Mouse (Mus musculus): Measurements from ENCODE around the gene Rps27a. TPM values are rescaled to one million over a fixed set of nuclear protein-coding genes. Genes with fewer than 3 reads are reported as not detected.
"Not testable (repeated sequence)": the region's sequence is repeated elsewhere in the genome, so short reads cannot be mapped to it uniquely, and the experiment has no call there.

Gene Rps27a
- 100 to 1,000 TPM; 465 to 510 TPM for total RNA-seq (2021)
- long read RNA-seq, experiment 1, transcript Rps27a-201 (5 exons, 637 nt): minor isoform, 19 of 121 reads
- long read RNA-seq, experiment 1, transcript Rps27a-202 (6 exons, 791 nt): major isoform, 86 of 121 reads
- long read RNA-seq, experiment 1, partial matches to known transcripts: 1 of 121 reads
- long read RNA-seq, experiment 1, other reads (novel, unspliced or antisense): 15 of 121 reads
- long read RNA-seq, experiment 2, transcript Rps27a-201 (5 exons, 637 nt): minor isoform, 14 of 140 reads
- long read RNA-seq, experiment 2, transcript Rps27a-202 (6 exons, 791 nt): major isoform, 112 of 140 reads
- long read RNA-seq, experiment 2, partial matches to known transcripts: 1 of 140 reads
- long read RNA-seq, experiment 2, other reads (novel, unspliced or antisense): 12 of 140 reads

DNA sequence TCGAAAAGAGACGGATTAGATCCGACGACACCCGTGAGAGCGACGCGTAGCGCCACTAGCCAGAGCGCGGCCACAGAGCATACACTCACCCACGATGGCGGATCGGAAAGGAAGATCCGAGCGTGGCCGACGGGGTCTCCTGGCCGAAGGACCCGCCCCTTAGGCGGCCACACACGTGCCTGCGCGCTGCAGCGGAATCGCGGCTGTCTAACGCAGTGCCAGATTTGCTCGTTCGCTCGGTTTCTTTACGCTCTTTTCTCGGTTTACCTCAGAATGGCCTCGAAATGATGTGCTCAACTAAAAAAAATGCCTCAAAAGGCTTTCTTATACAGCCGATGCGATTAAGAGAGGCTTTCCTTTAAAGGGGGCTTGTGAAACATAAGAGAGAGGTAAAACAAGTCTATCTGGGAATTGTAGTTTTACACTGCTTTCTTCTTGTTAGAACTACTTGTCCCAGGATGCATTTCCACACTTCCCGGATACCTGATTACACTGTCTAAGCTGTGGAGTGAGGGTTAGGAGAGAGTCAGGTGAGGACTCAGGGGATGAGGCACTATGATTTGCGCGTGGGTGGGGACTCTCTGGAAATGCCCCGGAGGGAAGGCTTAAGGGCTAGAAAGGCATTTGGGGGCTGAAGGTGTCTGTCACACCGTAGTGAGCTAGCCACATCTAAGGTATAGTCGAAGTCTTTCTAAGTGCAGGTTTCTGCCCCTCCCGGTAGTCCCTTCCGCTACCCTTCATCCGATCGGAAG lies at the start of gene Rps27a, which contains the start of gene Clhc1:
TSS of gene Rps27a (minus strand) at position 358 of the 752 bp plus-strand sequence.
TSS of gene Clhc1 (plus strand) at position 199 of the 752 bp plus-strand sequence.
- intact Hi-C loops (cut with DNase I): loop anchor here (2.0 to 5.0 kb wide), 3 partner anchors 21 to 176 kb away; partner anchors contain the start of genes Ccdc88a, Mtif2 and Rtn4
- peak; percentile 97 to 98 for DNase-seq

DNA sequence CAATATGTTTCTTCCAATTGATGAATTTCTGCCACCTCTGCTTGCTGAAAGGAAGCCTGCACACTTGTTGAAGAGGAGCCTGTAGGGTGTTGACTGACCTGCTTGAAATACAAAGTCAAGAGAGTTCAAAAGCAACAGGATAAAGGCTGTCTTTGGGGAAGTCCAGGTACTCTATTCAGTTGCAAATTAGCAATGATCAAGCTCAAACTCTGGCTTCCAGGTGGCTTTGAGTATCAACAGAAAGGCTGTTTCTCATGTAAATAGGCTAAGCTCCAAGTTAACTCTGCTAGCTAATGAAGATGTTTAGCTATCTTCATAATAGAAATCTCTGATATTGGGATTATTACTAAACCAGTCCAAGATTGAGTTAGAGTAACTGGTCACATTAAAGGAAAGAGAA lies 49.2 kb upstream of the Rps27a start:
- no peak for DNase-seq
- intact Hi-C loops (cut with DNase I): no loop called here

DNA sequence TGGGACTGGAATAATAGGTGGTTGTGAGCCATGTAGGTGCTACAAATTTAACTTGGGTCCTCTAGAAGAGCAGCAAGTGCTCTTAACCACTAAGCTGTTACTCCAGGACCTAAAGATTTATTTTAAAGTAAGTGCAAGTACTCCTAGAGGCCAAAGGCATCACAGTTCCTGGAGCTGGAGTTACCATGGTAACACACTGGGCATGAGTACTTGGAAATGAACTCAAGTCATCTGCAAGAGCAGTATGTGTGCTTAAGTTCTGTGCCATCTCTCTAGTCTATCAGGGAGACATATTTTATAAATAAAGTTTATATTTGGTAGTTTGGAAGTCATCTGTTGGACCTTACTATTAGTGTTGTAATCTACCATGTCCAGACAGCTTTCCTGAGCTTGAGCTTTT lies 47.3 kb upstream of the Rps27a start:
- intact Hi-C loops (cut with DNase I): no loop called here
- no peak for DNase-seq

DNA sequence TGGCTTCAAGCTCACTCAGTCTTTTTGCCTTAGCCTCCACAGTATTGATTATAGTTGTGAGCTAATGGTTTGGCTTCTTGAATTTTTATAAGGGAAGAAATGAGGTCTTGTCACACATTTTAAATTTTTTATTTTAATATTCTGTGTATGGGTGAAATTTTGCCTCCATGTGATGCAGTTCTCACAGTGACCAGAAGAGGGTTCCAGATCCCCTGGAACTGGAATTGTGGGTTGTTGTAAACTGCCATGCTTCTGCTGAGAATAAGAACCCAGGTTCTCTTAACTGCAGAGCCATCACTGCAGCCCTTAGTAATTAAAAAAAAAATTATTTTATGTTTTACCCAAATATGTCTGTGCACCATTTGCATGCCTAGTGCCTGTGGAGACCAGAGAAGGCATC lies 31.7 kb upstream of the Rps27a start:
- intact Hi-C loops (cut with DNase I): no loop called here

DNA sequence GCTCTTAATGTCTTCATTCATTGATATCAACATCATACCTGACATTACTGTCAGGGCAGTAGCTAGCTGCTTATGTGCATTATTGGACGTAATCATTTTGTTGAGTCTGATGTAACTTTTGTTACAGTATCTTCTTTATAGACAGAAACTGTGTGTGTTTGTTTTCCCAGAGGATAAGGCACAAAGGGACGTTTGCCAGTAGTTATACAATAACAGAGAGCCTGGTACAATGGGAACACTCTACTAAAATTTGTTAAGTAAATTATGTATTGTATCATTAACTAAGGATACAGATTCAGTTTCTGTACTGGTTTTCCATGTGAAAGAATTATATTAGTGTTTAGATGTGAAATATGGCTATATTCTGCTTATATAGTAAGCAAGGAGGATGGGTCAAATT lies 24.7 kb upstream of the Rps27a start:
- no peak for DNase-seq
- intact Hi-C loops (cut with DNase I): no loop called here

More for the DNA sequence above, 31.7 kb upstream of the Rps27a start:
- DNase-seq: peak in 1 of 2 experiments; percentile 12

DNA sequence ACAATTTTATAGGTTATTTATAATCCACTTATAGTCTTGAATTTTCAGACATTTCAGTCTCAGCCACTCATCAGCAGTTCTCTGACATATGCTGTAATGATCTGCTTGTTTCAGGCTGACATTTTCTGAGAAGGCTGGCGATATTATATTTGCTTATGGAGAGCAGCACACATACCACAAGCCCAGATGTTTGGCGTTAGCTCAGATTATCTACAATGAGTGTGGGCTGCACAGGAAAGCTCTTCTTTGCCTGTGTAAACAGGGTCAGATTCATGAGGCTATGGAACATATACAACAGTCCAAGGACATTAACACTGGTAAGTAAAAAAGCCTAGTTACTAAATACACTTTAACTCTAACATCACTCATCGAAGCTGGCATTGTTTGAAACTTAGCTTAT lies 23.6 kb upstream of the Rps27a start:
- intact Hi-C loops (cut with DNase I): no loop called here
- no peak for DNase-seq

DNA sequence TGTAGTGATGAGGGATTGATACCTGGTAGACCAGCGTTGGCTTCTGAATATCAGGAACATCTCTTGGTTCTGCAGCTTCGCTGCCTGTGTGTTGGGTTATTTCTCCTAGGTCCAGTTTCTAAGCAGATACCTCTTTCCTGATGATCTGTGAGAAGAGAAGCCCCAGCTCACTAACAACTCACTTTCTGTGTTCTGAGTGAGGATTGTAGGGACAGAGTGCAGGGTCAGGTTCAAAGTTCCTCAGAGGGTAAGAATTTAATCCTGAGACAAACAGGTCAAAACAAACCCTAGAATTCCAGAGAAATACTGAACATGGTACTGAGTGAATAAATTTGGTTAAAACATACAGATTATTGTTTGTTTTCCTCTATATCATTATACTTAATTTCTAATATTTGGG lies 15.5 kb upstream of the Rps27a start:
- intact Hi-C loops (cut with DNase I): no loop called here

DNA sequence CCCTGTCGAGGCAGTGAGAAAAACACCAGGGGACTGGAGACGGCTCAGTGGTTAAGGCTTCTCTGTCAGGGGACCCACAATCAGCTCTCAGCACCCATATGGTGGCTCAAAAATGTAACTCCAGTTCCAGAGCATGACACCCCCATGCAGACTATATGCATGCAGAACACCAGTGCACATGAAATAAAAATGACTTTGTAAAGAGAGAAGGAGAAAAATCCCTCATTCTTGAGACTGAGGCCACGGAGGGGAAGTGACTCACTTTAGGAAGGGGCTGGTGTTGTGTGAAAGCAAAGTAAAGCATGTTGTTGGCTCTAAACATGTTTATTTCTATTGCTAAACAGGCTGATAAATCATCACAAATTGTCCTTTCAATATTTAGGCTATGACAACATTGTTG lies 13.1 kb upstream of the Rps27a start:
- intact Hi-C loops (cut with DNase I): no loop called here

More for the DNA sequence above, 15.5 kb upstream of the Rps27a start:
- DNase-seq: no peak

DNA sequence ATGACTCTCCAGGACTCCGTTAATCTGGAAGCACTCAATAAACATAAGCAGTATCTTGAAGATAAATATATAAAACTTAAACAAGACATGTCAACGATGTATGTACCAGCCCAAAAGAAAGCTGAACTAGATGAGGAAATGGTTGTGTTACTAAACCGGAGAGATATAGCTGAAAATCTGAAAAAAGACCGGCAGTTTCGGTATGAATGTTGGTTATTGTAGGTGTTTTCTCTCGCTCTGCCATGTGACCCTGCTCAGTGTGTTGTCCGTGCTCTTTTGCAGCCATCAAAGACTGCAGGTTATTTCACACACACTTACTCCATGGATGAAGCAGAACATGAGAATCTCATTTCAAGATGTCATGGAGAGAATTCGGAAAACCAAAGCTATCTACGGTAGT lies 12.5 kb upstream of the Rps27a start:
- no peak for DNase-seq
- intact Hi-C loops (cut with DNase I): no loop called here

More for the DNA sequence above, 13.1 kb upstream of the Rps27a start:
- no peak for DNase-seq

DNA sequence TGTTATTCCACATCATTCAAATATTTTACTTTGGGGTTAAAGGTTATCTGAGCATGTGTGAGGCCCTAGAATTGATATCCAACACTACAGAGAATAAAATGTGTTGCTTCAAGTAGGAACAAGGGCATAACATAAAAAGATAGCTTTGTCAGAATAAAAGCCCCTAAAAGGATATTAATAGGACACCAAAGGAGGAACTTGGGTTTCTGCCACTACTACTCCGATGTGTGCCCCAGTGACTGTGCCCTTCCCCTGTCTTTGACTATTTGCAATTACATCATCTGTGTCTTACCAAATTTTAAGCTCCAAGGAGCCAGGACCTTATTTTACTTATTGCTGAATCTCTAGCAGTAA lies 1.5 kb upstream of the Rps27a start:
- intact Hi-C loops (cut with DNase I): loop anchor here (5.0 kb wide), 1 partner anchor 177 kb away; the partner anchor contains the start of gene Ccdc88a
- DNase-seq: no peak

DNA sequence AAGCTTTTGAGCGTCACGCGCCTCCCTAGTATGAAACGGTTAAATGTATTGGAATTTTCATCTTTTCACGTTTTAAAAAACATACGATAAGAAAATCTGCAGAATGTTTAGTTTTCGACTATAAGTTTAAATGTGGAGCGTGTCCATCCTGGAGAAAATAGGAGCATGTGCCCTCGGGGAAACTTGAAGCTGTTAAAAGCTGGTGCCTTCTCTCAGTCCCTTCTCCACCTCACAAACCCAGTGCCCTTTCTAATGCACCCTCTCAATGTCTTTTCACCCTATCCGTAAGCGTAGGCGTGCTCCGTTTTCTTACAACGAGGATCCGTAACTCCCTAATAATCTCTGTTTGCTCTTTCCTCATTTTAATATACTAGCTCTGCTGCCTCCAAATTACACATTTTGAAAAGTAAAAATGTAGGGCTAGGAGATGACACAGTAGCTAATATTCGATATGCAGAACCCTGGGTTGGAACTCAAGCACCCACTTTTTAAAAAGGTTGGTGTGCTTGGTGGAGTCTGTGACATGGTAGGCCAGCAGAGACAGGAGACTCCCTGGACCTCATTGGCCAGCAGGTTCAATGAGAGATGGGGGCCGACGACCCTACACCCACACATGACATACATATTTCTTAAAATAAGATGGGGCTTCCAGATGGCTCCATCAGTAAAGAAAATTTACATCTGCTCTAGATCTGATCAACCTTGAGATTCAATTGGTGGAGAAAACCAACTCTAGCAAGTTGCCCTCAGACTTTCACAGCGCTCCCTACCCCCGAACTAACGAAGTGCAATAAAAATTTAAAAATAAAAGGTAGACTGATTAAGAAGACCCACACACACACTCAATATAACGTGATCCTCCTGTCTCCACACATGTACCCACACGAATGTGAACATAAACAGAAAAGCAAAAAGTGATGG lies 855 bp upstream of the Rps27a start:
- intact Hi-C loops (cut with DNase I): loop anchor here (5.0 kb wide), 1 partner anchor 176 kb away; the partner anchor contains the start of gene Ccdc88a
- DNase-seq: no peak

DNA sequence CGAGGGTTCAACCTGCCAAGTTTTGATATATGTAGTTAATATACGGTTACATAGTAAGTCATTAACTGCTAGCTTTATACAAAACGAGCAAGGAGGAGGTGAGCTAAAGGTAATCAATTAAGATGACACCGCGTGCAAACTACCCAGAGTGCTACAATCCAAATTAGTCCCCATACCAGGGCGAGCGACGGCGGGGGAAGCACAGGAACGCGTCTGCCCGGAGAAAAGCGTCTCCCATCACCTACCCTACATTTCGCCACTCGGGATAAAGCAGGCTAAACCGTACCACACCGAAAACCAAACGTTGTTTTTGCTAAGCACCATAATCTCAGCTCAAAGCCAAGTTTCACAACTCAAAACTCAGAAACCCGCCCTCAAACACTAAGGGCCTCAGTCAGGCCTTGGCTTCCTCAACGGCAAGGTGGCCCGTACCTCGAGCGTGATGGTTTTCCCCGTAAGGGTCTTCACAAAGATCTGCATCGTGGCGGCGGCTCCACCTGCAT lies 609 bp downstream of the Rps27a start:
- intact Hi-C loops (cut with DNase I): loop anchor here (2.0 to 5.0 kb wide), 3 partner anchors 20 to 175 kb away; partner anchors contain the start of genes Ccdc88a, Mtif2 and Rtn4
- no peak for DNase-seq

DNA sequence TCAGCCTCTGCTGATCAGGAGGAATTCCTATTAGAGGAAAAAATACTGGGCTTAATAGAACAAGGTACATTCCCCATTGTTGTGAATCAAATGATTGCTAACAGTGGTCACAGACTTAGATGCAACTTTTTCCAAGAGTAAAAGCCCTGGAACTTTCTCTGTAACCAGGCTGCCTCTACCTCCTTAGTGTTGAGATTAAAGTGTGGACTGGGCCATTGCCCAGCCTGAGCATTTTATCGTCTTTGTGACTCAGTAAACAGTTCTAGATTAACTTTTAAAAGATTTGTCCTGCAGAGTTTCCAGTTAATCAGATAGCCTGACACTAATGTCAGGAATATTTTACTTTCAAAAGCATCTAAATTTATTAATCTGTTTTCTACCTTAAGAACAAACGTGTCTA lies 1.1 kb downstream of the Rps27a start:
- intact Hi-C loops (cut with DNase I): loop anchor here (2.0 to 5.0 kb wide), 3 partner anchors 20 to 174 kb away; partner anchors contain the start of genes Ccdc88a, Mtif2 and Rtn4
- no peak for DNase-seq

DNA sequence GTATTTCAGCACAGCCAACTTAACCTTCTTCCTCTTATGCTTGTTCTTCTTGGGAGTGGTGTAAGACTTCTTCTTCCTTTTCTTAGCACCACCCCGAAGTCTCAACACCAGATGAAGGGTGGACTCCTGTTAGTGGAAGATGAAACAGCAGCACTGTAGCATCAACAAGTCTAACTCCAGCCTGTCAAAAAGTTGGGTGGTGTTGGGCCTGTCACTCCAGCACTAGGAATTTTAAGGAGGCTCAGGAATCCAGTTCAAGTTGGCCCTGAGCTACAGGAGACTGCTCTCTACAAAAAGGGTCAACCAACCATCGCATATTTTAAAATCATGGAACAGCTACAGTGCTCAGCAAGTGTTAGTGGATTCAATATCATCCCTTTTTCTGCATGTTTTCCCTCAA lies 1.6 kb downstream of the Rps27a start:
- intact Hi-C loops (cut with DNase I): loop anchor here (2.0 to 5.0 kb wide), 3 partner anchors 19 to 174 kb away; partner anchors contain the start of genes Ccdc88a, Mtif2 and Rtn4

DNA sequence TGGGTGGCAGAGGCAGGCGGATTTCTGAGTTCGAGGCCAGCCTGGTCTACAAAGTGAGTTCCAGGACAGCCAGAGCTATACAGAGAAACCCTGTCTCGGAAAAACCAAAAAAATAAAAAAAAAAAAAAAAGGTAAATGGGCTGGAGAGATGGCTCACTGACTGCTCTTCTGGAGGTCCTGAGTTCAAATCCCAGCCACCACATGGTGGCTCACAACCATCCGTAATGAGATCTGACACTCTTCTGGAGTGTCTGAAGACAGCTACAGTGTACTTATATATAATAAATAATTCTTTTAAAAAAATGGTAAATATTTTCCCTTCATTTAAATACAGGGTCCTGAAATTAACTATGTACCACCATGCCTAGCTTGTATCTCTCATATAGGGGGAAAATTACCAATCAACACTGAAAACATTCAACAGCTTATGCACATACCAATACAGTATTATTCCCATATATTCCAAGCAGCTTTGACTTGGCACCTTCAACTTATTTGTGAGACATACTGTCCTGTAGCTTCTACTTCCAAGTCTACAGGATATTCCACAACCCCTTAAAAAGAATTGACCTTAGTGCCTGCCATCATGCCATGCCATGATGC lies 2.7 kb downstream of the Rps27a start:
- not testable (repeated sequence) for DNase-seq
- intact Hi-C loops (cut with DNase I): loop anchor here (5.0 kb wide), 1 partner anchor 173 kb away; the partner anchor contains the start of gene Ccdc88a

More for the DNA sequence above, 1.6 kb downstream of the Rps27a start:
- DNase-seq: not testable (repeated sequence)

DNA sequence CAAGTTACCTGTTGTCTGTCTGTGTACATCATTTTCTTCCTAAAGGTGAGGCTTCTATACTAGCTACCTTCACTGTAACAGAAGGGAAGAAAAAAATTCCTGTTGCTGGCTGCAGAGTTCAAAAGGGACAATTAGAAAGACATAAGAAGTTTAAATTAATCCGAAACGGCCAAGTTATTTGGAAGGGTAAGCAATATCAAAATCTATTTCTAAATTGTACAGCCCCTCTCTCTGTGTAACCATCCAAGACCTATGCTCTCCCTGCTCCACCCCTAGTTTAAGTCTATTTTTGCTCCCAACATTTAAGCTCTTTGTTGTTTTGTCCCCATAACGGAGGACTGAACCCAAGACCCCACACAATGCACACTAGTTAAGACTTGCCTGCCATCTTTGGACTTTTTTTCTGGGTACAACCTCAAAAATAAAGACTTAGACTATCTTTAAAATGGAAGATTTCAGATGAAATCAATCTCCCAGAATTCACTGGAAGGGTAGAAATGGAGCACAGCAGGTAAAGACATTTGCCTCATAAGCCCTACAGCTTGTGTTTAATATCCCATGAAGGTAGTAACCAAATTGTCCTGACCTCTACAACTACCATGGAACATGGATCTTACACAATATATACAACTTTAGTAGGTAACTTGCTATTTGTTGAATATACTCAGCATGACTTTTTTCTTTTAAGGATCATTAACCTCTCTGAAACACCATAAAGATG lies 3.5 kb downstream of the Rps27a start:
- intact Hi-C loops (cut with DNase I): no loop called here
- no peak for DNase-seq

DNA sequence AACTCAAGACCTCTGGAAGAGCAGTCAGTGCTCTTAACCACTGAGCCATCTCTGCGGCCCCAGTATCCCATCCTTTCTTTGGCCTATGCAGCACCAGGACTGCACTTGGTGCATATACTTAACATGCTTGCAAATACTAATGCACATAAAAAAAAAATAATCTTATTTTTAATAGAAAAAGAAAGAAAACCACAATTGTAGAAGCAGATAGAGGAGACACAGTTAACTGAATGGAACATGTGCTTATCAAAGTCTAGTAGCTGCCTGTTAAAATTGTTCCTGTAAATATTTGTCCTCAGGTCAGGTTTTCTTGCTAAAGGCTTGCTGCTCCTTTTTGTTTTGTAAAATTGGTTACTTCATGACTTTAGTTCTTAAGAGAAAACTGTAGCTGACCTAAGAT lies 9.7 kb downstream of the Rps27a start:
- intact Hi-C loops (cut with DNase I): no loop called here
- DNase-seq: no peak

DNA sequence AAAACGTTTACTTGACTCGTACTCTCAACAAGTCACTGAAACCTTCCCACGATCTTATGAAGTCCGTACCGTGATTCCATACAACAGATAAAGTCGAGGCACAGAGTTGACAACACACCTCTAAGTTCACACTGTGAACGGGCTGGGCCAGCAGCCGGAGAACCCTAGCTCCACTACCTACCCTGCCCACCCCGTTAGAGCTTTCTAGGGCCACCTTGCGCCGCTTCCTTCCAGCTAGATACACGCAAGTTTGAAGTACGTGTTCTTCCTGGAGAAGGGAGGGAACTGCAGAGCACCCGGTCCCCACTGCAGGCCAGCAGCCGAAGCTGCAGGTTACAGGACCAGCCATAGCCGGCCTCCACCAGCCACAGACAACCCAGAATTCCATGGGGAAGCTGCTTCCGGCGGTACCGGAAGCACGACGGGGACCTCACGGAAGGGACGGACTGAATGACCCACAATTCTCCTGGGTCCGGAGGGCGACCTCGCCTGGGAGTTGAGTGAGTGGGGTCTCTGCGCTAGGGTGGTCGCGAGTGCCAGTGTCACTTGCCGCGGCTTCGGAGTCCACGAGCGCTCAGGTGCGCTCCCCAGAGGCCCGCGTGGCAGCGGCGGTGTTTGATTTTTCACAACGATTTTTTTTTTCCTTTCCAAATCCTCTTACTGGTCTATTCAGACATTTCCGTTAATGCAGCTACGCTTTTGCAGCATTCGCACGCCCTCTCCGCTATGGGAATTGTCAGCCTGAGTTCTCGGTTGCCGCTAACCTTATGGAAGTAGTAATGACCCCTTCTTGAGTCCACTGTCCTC lies 21.7 kb downstream of the Rps27a start, which contains the start of gene Mtif2:
TSS of gene Mtif2 (plus strand) at position 421 of the 807 bp plus-strand sequence.
- intact Hi-C loops (cut with DNase I): loop anchor here (2.0 kb wide), 1 partner anchor 21 kb away; the partner anchor contains the start of gene Clhc1
- DNase-seq: peak; percentile 75 to 83
